Mouse (Mus musculus): ENCODE data around the gene Csad. TPM values are rescaled to one million over a fixed set of nuclear protein-coding genes. Genes with fewer than 3 reads are reported as not detected.
A peak's percentile ranks its signal among the peaks of the same experiment; 100 is the strongest.

The Csad gene
- 10 to 100 TPM; 37.1 to 39.5 TPM for total RNA-seq (2021)

DNA sequence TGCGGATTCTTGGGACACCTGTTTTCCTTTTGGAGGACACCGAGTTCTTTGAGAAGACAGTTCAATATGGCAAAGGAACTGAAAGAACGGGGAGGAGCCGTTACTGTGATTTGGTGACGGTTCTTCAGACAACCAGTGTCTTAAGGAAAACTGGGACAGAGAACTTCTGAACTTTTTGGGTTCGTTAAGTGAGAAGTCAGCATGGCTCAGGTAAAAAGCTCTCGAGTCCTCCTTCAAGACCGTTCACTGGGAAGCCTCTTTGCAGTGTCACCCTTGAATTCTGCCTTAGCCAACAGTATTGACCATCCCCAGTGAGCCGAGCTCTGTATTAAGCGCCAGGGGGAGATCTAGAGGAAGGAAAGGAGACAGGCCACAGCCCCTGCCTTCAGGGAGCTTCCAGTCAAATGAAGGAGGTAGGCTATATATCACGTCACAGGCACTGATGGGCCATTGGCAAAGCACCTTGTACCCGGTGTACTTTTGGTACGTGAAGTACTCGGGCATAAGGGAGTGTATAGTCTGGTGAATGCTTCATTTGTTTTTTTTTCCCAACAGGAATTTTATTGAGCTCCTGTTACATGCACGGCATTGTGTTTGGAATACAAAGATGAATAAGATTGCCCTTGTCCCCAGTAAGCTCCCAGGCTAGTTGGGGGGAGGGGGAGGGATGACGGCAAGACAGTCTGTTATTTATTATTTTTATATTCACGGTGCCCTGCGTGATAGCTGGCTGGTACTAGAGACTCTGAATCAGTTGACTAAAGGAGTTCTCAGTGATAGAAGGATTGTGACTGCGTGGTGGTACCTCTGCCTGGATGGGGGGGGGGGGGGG is at the start of gene Csad:
Gene Csad, minus strand, starts transcription at position 51 of the 832 bp plus-strand sequence.
- DNase-seq: no peak

DNA sequence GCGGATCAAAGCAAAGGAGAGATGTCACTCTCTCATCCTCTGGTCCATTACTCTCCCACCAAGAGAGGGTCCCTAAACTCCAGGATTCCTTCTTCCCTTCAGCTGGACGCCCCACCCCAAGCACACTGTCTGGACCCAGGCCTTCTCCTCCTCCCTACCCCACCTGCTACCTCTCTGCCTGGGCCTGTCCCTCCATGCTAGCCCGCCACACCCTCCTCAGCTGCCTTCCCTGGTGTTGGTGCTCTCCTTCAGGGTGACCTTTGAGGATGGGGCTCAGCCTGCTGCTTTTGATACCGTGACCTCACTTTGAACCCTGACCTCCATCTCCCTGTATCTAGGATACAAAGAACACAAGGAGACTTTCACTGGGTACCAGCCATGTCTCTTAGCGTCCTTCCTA is 46.0 kb upstream of the Csad start:
- no peak for DNase-seq

DNA sequence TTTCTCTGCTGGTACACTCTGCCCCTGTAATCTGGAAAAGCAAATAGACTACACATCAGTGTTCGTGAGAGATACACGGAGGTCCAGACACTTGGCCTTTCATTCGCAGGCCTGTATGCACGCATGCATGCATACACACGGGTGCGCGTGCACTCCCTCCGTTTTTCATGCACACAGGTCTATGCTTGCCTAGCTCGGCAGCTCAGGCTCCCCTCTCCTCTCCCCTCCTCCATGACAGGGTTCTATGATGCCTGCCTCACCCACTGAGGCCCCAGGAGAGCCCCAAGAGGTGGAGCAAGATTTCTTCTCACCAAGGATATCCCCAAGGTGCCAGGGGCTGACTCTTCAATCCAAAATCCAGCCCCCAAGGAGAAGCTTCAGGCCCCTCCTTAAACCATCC is 45.4 kb upstream of the Csad start:
- DNase-seq: no peak

DNA sequence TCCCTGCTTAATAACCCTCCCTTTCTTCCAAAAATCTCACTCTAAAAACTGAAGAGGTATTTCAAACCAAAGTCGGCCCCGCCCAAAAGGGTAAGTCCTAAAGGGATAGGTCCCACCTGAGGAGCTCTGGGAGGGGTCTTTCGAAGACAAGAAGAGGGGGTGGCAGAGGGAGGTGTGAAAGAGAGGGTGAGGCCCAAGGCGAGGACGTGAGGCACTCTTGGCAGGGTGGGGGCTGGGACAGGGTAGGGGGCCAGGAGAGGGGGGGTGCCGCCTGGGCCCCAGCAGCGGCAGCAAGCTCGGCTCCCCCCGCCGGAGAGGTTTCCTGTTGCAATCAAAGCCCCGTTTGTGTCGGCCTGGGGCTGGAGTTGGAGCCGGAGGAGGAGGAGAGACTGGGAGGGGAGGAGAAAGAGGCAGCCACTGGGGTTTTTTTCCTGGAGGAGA is 44.7 kb upstream of the Csad start:
- no peak for DNase-seq

DNA sequence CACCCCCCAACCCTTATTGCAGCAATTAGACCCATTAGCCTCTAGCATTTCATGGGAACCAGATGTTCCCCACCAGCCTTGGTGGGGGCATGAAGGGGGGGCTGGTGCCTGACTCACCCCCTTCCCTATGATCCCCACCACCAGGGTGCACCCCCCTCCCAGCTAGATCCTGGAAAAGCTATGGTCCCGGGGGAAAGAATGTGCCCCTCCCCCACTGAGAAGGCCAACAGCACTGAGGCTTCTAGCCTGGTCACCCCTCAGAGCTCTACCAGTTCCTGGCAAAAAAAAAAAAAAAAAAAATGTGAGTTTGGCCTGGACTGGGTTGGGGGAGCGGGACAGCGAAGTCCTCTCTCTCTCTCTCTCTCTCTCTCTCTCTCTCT is 44.3 kb upstream of the Csad start:
- no peak for DNase-seq

DNA sequence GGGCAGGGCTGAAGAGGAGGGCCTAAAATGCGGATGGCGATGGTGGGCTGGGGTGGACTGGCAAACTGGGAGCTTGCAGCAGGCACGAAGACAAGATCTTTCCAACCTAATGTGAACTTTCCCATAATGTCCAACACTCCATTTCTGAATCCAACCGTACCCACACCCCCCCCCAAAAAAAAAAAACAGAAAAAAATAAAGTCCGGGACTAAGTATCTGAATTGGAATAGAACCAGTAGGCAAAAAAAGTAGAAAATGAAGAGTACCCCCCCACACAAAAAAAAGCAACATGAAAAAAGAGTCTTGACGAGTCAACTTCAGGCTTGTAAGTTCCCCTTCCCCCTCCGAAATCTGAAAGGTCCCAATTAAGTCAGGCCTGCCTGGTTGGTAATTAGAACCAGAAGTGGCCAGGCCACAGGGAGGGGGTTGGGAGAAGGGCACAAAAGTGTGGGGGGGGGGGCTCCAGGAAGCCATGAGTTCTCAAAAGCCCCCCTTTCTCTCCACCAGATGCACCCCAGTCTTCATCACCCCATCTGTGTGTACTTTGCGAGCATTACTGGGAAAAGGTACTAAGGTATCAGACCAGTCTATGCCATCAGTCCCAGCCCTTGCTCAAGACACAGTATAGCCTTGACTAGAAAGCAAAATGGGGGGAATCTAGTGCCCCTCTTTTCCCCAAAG is 43.7 kb upstream of the Csad start:
- DNase-seq: no peak

DNA sequence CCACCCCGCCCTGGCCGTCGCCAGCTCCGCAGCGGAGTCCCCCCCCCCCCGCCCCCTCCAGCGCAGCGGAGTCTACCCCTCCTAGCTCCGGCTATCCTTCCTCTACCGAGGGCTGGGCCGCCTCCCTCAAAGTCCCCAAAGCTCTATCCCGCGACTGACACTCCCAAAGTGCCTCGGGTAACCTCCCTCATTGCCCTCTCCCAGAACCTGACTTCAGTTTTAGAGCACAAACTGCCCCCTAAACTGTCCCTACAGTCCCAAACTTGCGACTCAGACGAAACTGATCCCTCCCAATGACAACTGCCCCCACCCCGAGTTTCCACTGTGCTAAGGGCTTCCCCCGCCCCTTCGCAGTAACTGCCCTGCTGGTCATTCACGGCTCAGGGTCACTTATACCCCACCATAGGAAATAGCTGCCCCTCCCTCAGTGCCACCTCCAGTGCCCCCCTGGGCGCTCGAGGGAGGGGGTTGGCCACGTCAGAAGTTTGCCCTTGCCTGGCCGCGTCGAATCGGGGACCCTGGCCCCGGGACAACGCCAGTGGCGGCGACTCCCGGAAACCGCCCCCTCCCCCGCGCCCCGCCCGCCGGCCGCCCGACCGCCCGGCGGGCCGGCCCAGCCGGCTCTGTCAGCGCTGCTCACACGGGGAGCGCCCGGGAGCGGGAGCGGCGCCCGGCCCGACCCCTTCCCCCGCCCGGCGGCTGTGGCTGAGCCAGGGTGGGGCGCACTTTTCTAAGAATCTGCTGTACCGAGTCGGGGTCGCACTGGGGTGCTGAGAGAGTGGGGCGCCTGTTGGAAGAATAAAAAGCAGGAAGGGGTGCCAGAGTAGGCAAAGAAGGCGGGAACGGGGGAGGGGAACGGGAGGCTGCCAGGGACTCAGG is 43.0 kb upstream of the Csad start:
- peak; percentile 41 to 42 for DNase-seq

DNA sequence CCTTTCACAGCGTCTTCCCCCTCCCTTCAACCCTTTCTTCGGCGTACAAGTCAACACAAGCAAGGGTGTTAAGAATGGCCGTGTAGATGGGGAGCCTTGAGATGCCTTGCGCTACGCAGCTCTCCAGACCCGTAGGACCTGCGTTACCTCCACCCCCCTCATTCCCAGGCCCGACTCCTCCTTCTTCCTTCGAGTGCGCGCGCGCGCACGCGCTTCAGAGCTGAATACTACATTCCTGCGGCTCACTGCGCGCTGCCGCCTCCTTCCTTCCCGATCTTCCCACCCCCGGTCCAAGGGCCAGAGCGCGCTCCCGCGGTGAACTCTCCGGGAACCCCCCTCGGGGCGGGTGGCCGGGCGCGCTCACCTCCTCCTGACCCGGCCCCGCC is 42.3 kb upstream of the Csad start:
- peak; percentile 84 to 85 for DNase-seq

DNA sequence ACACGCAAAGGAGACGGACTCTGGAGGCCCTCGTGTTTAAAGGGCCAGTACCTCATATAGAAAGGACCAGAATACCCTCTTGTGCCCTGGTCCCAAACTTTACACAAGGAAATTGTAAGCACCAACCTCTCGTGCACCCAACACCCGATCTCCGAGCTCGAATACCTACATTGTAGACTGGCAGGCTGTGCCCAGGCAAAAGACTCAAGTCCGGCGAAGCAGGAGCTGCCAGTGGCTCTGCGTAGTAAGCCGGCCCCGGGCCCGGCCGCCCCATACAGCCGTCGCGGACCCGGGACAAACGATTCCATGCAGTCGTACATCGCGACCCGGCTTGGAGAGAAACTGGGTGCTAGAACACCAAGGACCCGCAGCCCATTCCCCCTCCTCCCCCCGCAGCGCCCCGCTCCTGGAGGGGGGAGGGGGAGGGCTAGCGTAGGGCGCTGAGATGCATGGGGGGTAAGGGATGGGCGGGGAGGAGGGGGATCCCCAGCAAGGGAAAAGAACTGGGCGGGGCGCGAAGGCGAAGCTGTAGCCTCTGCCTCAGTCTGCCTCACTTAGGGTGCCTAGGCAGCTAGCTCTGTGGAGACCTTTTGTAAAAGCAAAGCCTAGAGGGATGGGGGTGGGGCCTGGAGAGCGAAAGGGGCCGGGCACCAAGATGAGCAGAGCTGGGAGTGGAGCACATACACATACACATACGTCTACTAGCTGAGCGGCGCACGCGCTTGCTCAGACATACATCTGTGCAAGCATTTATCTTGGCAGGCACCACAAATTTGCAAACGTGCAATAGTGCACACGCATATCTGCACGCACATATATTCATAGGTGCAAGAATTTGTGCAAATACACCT is 41.6 kb upstream of the Csad start:
- DNase-seq: peak; percentile 63 to 69

DNA sequence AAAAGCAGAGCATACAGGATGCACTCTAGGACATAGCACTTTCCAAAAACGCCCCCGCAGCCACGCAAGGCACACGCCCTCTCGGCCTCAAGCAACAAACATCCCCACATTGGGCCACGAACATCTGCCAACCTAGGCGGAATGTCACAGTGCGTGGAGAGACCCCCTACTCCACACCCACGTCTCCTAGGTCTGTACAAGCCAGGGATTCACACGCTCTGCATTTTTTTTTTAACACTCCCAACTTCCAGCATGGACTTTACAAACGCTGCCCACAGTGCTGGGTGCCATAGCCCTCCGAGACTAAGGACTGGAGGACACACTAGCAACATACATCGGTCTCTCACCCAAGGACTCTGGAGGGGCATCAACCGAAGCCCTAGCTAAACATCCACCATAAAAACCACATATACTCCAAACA is 40.9 kb upstream of the Csad start:
- DNase-seq: no peak

DNA sequence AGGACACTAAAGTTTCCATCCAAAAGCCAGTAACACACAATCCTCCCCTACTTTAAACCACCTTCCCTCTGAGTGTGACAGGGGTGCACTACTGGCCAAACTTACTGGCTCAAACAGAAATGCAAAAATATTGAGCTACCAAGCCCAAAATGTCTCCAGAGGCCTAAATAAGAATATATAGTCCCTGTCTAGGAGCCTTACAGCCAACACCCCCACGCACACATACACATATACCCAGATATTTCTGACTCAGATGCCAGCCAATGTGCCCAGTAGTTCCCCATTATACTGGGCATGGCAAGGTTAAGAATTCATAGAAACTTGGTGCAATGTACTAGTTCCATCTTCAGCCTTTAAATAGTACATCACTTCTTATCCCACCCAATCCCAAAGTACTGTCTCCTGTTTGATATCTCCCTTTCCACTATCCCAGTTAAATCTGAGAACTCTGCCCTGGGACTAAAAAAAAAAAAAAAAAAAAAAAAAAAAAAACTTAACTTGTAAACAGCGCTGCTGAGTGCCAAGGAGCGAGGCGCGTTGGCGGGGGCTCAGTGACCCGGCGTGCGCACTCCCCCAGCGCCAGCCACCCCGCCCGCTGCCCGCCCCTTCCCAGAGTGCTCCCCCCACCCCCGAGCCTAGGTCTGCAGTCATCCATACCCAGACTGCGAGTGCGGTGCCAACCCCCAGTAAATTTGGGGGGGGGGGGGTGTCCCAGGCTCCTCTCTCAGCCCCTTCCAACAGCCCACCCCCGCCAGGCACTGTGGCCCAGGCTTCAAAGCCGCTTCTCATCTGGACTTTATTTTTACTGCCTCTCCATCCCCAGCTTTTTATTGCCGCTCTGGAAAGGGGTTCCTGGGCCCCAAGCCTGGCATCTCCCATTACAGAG is 40.0 kb upstream of the Csad start:
- DNase-seq: no peak

DNA sequence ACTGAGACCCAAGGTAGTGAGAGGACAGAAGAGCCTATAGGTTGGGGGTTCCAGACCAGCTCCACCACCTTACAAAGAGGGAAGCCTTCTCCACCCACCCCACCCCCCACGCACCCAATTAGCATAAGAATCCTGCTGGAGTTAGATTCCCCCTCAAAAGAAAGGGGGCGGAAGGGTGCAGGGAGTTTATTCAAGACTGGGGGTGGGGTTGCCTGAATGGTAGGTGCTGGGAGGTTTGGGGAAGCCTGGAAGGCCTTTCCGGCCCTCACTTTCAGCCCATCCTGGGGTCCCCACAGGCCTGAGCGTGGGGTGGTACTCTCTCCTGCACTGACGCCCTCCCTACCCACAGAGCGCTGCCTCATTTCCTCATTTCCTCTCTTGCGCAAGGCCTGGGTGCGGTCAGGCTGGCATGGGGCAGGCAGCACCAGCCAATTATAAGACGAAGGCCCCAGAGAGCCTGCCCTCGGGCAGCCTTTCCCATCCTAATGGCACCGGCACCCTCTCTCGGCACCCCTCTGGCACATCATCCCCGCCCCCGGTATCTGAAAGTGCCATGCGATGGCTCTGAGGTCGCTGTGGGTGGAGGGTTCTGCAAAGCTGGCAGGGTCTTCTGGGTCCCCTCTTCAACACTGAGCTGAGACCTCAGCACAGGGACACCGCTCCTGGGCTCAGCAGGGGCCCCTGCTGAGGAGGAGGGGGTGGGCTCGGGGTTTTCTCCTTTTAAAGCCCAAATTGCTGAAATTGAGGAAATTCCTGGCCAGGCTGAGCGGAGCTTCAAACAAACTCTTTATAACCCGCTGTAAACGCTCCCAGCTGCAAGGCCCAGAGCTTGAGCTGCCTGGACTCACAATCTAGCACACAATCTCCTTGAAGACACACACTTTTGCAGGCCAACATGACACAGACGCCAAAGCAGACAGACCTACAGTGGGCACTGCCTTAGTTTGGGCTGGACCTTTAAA is 39.0 kb upstream of the Csad start:
- no peak for DNase-seq

DNA sequence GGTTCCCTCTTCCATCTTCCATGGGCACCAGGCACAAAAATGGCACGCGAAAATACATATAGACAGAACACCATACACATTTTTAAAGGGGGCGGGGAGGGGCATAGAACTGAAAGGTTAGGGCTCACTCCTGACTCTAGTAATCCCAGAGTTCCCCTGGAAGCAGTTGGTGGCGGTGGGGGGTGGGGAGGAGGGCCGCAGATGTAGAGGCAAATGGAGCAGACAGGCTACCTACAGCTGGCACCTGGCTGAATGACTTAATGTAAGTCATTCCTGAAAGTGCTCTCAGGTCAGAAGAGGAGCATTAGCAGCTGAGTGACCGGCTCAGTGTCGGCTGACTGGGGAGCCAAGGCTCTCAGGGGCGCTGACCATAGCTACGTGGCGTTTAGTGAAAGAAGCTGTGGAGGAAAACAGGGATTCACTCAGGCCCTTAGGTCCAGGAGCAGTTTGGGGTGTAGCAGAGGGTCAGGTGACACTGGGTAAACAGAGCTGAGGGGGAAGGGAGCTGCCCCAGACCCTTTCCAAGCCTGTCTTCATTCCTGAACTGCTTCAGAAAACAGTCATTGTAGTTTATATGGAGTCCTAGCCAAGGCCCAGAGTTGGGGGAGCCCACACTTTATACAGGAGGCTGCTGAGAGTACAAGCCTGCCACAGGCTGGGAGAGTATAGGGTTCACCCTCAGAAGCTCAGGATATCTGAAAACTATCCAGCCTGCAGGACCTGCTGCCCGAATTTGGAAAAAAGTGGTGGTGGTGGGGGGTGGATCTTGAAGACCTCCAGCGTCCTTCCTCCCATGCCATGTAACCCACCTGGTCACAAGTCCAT is 38.1 kb upstream of the Csad start:
- no peak for DNase-seq

DNA sequence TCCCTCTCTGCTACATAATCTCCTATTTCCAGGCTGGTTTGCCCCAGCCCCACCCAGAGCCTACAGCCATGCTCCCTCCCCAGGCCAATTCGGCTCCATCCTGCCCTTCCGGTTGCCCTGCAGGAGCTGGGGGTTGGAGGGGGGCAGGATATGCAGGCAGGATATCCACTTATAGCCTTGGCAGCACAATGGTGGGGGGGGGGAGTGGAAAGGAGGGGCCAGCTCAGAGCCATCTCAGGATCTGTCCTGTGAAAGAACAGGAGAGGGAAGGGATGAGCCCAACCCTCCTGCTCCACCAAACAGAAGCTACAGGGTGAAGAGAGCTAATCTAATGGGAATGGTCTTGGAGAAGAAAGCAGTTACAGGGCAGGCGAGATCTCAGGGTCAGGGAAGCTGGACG is 36.1 kb upstream of the Csad start:
- DNase-seq: no peak

DNA sequence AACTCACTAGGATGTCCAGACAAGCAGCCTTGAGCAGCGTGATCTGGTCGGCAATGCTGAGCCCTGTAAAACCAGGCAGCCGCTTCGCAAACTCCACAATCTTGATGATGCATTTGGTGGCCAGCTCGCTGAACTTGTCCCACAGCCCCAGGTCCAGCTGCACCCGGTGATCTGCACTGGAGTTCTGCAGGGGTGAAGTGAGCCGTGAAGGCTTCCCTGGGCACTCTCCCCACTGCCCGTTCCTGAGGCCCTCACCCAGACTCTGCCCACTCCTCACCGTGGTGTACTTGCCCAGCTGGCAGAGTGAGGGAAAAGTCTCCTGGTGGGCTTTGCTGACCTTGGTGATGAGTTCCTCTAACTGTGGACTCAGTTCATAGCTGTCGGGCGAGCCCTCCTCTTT is 35.3 kb upstream of the Csad start:
- no peak for DNase-seq

DNA sequence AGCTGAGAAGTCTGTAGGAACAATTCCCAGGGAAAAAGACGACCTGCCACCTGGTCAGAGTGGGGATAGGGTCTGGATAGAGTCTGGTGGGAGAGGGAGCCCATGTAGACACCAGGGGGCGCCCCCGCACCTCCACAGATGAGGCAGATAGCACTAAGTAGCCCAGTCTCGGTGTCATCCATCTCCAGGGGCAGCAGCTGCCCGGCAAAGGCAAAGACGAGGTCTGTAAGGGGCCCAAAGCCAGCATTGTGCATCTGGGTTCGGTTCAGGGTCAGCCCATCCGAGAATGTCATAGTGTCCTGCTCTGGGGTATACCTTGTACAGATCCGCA is 34.7 kb upstream of the Csad start:
- DNase-seq: peak; percentile 64 to 65

DNA sequence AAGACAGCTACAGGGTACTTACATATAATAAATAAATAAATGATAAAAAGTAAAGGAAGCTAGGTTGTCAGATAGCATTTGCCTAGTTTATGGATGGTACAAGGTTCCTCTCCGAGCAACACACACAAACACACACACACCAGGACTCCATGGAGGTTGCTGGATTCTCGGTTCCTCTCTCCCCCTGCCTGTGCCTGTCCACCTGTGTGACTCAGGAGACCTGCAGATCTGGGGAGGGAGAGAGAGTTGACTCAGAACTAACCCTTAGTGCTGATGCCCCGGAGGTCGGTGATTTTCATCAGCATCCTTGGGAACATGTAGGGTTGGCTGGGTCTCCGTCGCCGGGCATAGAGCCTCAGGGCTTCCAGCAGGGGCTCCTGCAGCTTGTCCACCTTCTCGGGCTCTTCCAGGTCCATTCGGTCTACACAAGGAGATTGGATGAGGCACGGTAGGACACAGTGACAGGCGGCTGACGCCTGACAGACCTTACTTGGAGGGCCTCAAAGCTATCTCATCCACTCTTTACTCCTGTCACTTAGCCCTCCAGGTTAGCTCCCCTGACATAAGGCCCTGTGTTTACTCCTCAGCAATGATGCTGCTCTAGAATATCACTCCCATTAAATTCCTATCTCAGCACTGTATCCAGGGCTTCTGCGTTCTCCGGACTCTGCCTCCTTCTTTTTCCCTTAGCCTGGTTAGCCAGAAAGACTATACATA is 34.2 kb upstream of the Csad start:
- DNase-seq: no peak

DNA sequence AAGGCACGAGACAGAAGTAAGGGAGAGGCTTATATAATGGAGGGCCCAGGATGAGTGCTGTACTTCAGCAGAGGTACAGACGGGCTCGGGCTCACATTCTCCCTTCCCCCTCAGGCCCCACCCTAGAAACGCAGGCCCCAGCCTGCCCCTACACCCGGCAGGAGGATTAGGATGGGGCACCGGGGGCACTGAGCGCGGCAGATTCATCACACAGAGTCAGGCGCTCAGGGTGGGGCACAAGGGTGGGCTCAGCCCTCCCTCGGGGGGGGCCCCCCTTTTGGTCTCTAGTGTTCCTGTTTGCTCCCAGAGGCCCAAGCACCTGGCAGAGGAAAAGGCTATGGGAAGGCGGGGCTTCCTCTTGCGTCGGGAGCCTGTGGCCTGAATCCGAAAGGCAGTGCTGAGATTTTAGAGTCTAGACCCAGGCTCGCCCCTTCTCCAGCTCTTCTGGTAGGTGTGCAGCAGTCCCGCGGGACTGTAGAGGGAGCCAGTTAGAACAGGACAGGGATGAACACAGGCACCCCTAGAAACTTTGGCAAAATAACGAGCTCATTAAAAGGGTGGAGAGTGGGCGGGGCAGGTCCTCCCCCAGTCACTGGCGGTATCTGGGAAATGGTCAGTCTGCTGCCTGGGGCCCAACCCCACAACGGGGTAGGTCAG is 31.0 kb upstream of the Csad start:
- no peak for DNase-seq

Measured in layer of hippocampus, postnatal 36 days (tissue).